Mouse (Mus musculus) midbrain, embryonic 10.5 days (tissue): ENCODE results near the gene Psmd10. TPM values are rescaled to one million over a fixed set of nuclear protein-coding genes. Genes with fewer than 3 reads are reported as not detected.
A peak's percentile ranks its signal among the peaks of the same experiment; 100 is the strongest.

Experiments used
- DNase-seq: peaks from one replicate; pipeline ENCODE4 v3.0.0-alpha.2; 2017; ENCODE audit warnings: low spot score
- H3K27ac ChIP-seq: fragments of 300-500 bp; sonication (generic); replicated peaks from 2 replicates; pipeline ENCODE4 v1.5.1; 2016; ENCODE audit warnings: mild to moderate bottlenecking
- H3K27me3 ChIP-seq: fragments of 300-500 bp; sonication (generic); 2 replicates; pipeline ENCODE4 v1.6.1; 2016; ENCODE audit warnings: low read depth, mild to moderate bottlenecking; ENCODE audit not compliant: poor library complexity, severe bottlenecking
- H3K36me3 ChIP-seq: fragments of 300-500 bp; sonication (generic); 2 replicates; pipeline ENCODE4 v1.6.1; 2016; ENCODE audit warnings: mild to moderate bottlenecking, moderate library complexity
- H3K4me1 ChIP-seq: fragments of 300-500 bp; sonication (generic); 2 replicates; pipeline ENCODE4 v1.6.1; 2016
- H3K4me3 ChIP-seq: fragments of 300-500 bp; sonication (generic); 2 replicates; pipeline ENCODE4 v1.5.1; 2016; ENCODE audit warnings: mild to moderate bottlenecking, moderate library complexity
- H3K9me3 ChIP-seq: fragments of 300-500 bp; sonication (generic); replicated peaks from 2 replicates; pipeline ENCODE4 v1.6.1; 2016; ENCODE audit warnings: mild to moderate bottlenecking
- WGBS: fragments of 180-500 bp; shearing (Covaris S2); methylation state at CpG from one replicate; pipeline ENCODE4 v1.1.7; 2016; 5-methylcytosine and 5-hydroxymethylcytosine counted together
- polyA plus RNA-seq: library from polyadenylated mRNA; unstranded; fragments of >200 nt; fragmentation: Nextera tagmentation; extraction: Ambion mirVana; gene quantifications from 2 replicates; pipeline ENCODE4 v1.2.1, GENCODE M21; 2016

The Psmd10 gene
- 53.9 and 55.7 TPM in 2 replicates for polyA plus RNA-seq

DNA sequence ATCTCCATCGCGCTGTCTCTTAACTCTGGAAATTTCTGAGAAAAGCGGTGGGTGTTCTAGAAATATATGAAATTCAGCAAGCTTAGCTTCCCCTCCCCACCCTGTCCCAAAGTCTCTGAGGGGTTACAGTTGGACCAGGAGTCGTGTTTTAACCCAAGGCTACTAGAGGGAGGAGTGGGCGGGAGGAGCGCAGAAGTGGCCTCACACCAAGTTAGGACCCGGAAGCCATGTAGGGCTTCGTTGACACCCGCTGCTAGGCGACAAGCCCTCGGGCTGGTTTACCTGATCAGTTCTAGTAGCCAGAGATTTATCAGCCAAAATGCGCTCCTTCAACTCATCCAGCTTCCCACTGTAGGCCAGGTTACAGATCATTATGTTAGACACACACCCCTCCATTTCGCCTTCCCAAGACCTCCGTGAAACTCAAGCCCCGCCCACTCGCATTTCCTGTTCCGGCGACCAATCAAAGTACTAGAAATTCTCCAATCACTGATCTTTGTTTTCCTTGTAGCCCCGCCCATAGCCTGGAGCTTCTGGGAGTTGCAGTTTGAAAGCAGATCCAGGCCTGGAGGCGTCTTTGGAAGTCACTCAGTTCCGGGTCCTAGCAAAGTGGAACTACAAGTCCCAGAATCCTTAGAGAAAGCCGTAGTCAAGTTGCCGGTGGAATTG, at the start of gene Psmd10, which contains the start of gene Atg4a:
Gene Psmd10 (minus strand): TSS at position 457 of the 669 bp plus-strand sequence.
Gene Atg4a (plus strand): TSS at position 636 of the 669 bp plus-strand sequence.
- Histone ChIP-seq H3K36me3 (peaks cover 4% of the 10 kb centered on the region; the same call in 1 of the 2 replicates), H3K9me3 (no peaks in the 10 kb centered on the region), H3K4me3 (peak within 1 kb of the TSS; percentile 61), H3K4me1 (peaks cover 7% of the 10 kb centered on the region; the same call in 1 of the 2 replicates), H3K27me3 (peaks cover 97% of the 10 kb centered on the region), H3K27ac (peak within 1 kb of the TSS; percentile 76)
- 17% methylated on average over 23 of the region's 23 CpGs for WGBS
- peak; percentile 84 for DNase-seq

DNA sequence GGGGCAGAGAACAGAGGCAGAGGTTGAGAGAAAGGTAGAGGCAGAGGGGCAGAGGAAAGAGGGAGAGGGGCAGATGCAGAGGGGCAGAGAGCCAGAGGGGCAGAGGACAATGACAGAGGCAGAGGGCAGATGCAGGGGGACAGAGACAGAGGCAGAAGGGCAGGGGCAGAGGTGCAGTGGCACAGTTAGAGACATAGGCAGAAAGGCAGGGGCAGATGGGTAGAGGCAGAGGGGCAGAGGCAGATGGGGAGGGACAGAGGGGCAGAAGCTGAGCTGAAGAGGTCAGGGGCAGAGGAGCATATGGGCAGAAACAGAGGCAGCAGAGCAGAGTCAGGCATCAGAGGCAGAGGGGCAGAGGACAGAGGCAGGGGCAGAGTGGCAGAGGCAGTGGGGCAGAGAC, 42.4 kb upstream of the Psmd10 start:
- Histone ChIP-seq H3K27me3 (peaks cover 54% of the 10 kb centered on the region), H3K9me3 (no peaks in the 10 kb centered on the region), H3K4me3 (no peak overlapping the region), H3K27ac (peak overlapping the region; percentile 65), H3K36me3 (no peaks in the 10 kb centered on the region), H3K4me1 (peaks cover 5% of the 10 kb centered on the region; the same call in 1 of the 2 replicates)
- no peak for DNase-seq

DNA sequence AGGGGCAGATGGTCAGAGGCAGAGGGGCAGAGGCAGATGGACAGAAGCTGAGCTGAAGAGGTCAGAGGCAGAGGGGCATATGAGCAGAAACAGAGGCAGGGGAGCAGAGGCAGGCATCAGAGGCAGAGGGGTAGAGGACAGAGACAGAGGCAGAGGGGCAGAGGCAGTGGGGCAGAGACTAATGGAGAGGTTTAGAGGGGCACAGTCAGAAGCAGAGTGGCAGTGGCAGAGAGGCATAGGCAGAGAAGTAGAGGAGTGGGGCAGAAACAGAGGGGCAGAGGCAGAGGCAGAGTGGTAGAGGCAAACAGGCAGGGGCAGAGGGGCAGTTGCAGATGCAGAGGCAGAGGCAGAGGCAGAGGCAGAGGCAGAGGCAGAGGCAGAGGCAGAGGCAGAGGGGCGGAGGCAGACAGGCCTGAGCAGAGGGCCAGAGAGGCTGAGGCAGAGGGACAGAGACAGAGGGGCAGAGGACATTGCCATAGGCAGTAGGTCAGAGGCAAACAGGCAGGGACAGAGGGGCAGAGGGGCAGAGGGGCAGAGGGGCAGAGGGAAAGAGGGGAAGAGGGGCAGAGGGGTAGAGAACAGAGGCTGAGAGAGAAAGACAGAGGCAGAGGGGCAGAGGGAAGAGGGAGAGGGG, 41.5 kb upstream of the Psmd10 start:
- H3K27ac ChIP-seq, result peak overlapping the region; percentile 65
- no peak for DNase-seq
- 46% methylated on average over 1 of the region's 1 CpGs for WGBS
- H3K36me3 ChIP-seq, result no peaks in the 10 kb centered on the region
- H3K4me1 ChIP-seq, result peaks cover 5% of the 10 kb centered on the region; the same call in 1 of the 2 replicates
- H3K9me3 ChIP-seq, result no peaks in the 10 kb centered on the region
- no peak overlapping the region for H3K4me3 ChIP-seq
- H3K27me3 ChIP-seq, result peaks cover 59% of the 10 kb centered on the region

DNA sequence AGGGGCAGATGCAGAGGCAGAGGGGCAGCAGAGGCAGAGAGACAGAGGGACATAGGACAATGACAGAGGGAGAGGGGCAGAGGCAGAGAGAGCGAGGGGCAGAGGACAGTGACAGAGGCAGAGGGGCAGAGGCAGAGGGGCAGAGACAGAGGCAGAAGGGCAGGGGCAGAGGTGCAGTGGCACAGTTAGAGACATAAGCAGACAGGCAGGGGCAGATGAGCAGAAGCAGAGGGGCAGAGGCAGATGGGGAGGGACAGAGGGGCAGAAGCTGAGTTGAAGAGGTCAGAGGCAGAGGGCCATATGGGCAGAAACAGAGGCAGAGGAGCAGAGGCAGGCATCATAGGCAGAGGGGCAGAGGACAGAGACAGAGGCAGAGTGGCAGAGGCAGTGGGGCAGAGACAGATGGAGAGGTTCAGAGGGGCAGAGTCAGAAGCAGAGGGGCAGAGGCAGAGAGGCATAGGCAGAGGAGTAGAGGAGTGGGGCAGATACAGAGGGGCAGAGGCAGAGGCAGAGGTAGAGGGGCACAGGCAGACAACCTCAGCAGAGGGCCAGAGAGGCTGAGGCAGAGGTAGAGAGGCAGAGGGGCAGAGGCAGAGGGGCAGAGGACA, 40.5 kb upstream of the Psmd10 start:
- 54% methylated on average over 1 of the region's 1 CpGs for WGBS
- no peak for DNase-seq
- Histone ChIP-seq H3K36me3 (no peaks in the 10 kb centered on the region), H3K27ac (peak overlapping the region; percentile 65), H3K9me3 (no peaks in the 10 kb centered on the region), H3K4me3 (no peak overlapping the region), H3K4me1 (peaks cover 5% of the 10 kb centered on the region; the same call in 1 of the 2 replicates), H3K27me3 (peaks cover 69% of the 10 kb centered on the region)

DNA sequence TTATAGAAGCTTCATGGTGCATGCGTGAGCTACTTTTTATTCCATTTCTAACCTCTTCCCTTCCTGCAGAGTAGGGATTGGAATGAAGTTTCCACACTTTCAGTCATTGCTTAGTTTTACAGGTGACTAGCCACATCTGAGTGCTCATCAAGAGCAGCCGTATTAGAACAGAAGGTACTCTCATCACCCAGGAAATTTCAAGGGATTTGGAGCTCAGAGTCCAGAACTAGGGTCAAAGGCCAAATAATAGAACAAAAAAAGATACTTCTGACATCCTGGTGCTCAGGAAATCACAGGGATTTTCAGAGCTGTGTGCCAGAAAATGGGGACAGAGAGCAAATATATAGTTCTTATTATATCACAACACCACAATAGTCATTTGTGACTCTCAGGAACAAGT, 28.7 kb upstream of the Psmd10 start:
- no peaks in the 10 kb centered on the region for H3K36me3 ChIP-seq
- H3K27ac ChIP-seq, result no peak overlapping the region
- no peak overlapping the region for H3K4me3 ChIP-seq
- no peaks in the 10 kb centered on the region; the same call in 1 of the 2 replicates for H3K4me1 ChIP-seq
- H3K9me3 ChIP-seq, result no peaks in the 10 kb centered on the region
- H3K27me3 ChIP-seq, result peaks cover 100% of the 10 kb centered on the region
- WGBS, result 84% methylated on average over 2 of the region's 2 CpGs
- DNase-seq, result no peak

DNA sequence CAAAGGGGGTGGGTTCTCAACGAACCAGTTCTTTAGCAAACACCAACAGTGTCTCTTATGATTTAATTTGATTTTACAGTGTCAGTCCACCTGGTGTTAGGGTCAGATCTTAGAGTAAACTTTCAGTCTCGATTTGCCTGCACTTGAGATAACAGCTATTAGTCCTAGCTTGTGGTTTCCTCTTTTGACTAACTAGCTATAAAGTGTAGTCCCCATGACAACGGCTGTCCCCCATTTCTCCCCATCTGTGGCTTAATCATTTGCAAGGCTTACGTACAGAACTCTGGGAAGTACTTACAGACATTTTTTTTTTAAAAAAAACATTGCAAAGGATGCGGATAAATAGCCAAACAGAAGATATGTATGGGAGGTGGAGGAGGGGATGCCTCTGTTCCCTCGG, 28.3 kb upstream of the Psmd10 start:
- no peaks in the 10 kb centered on the region for H3K36me3 ChIP-seq
- H3K9me3 ChIP-seq, result no peaks in the 10 kb centered on the region
- H3K27me3 ChIP-seq, result peaks cover 100% of the 10 kb centered on the region
- H3K4me1 ChIP-seq, result no peaks in the 10 kb centered on the region; the same call in 1 of the 2 replicates
- DNase-seq, result no peak
- H3K4me3 ChIP-seq, result no peak overlapping the region
- WGBS, result 75% methylated on average over 6 of the region's 6 CpGs
- no peak overlapping the region for H3K27ac ChIP-seq

DNA sequence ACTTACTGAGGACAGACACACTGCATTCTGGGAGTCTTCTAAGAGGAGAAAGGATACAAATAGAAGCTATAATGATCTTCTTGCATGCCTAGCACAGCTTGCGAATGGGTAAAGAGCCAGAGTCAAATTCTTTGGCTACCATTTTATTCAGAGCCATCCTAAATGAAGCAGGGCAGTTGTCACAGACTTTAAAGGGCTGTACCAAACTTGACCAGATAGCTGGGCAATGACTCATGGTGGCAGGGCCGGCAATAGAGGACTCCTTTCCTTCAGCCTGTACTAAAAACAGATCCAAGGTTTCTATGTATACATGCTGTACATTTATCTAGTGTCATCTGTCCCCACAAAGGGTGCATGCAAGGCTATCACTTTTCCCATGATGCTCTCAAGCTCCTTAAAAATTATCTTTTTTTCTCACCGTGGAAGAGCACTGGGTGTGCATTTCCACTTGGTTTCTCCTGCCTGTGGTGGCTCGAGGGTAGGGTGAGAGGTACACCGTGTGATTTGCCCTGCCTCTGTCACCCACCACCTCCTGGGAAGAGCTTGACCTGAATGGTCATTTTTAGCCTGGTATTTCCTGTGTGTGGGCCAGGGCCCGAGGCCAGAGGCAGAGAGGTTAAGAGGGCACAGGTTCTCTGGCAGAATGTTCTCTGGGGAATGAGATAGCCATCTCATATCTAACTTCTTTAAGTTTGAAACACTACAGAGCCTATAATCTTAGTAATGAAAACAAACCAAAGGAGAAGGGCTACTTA, 26.9 kb upstream of the Psmd10 start:
- 73% methylated on average over 6 of the region's 6 CpGs for whole genome bisulfite sequencing
- Histone ChIP-seq H3K4me3 (no peak overlapping the region), H3K27ac (no peak overlapping the region), H3K9me3 (no peaks in the 10 kb centered on the region), H3K36me3 (no peaks in the 10 kb centered on the region), H3K4me1 (no peaks in the 10 kb centered on the region; the same call in 1 of the 2 replicates), H3K27me3 (peaks cover 100% of the 10 kb centered on the region)
- no peak for DNase-seq

DNA sequence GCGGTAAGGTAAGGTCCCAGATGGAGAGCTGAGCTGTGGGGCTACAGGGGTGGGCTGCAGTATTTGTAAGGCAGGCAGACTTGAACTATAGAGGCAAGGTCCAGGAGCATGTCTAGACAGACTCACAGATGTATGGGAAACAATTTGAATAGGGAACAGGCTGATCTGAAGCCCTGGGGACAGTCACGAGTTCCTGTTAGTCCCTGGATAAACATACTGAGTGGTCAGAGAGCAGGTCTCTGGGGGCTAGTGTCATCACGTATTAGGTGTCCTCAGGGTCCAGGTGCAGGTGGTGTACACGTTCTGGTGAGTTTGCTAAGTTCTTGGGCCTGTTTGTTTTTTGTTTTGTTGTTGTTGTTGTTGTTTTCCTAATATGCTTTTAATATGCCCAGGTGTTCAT, 23.6 kb upstream of the Psmd10 start:
- WGBS, result 69% methylated on average over 4 of the region's 4 CpGs
- H3K27me3 ChIP-seq, result peaks cover 100% of the 10 kb centered on the region
- no peak overlapping the region for H3K4me3 ChIP-seq
- no peaks in the 10 kb centered on the region for H3K36me3 ChIP-seq
- H3K4me1 ChIP-seq, result no peaks in the 10 kb centered on the region; the same call in 1 of the 2 replicates
- DNase-seq, result no peak
- H3K27ac ChIP-seq, result no peak overlapping the region
- no peaks in the 10 kb centered on the region for H3K9me3 ChIP-seq

DNA sequence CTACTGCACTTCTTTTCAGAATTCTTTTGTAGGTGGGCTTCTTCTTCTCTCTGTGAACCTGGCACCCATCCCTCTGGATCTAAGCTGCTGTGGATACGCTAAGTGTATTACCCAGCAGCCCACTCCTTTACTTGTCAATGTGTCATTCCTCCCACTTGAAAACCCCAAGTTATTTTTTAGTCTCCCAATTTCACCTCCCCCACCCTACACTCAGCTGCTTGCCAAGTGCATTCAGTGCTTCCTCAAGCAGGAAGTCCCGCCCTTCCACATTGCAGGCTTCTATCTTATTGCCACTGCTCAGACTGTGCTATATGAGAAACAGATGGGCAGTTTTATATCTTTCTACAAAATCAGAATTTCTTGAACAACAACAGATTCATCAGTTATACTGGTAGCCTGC, 23.0 kb upstream of the Psmd10 start:
- H3K4me3 ChIP-seq, result no peak overlapping the region
- WGBS, result 90% methylated on average over 2 of the region's 2 CpGs
- no peaks in the 10 kb centered on the region; the same call in 1 of the 2 replicates for H3K4me1 ChIP-seq
- no peak for DNase-seq
- peaks cover 100% of the 10 kb centered on the region for H3K27me3 ChIP-seq
- H3K27ac ChIP-seq, result no peak overlapping the region
- H3K9me3 ChIP-seq, result no peaks in the 10 kb centered on the region
- no peaks in the 10 kb centered on the region for H3K36me3 ChIP-seq

DNA sequence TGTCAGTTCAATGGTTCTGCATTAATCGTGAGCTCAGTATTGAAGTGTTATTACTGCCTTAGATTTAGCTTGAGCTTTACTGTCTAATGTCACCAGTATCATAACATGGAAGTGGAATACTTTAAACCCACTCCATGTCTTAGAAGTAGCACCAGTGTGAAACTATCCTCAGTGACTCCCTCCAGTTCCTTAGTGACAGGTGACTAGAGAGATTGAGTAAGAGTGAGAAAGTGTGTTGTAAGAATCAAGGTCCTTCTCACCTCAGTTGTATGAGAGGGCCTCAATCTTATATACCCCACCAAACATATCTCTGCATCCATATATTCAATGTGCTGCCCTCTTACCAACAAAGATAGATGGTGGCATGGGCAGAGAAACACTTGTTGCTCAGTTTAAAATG, 22.4 kb upstream of the Psmd10 start:
- no peaks in the 10 kb centered on the region for H3K36me3 ChIP-seq
- no peak overlapping the region for H3K27ac ChIP-seq
- H3K4me3 ChIP-seq, result no peak overlapping the region
- H3K27me3 ChIP-seq, result peaks cover 100% of the 10 kb centered on the region
- DNase-seq, result no peak
- H3K4me1 ChIP-seq, result no peaks in the 10 kb centered on the region; the same call in 1 of the 2 replicates
- WGBS, result 90% methylated on average over 1 of the region's 1 CpGs
- H3K9me3 ChIP-seq, result no peaks in the 10 kb centered on the region

DNA sequence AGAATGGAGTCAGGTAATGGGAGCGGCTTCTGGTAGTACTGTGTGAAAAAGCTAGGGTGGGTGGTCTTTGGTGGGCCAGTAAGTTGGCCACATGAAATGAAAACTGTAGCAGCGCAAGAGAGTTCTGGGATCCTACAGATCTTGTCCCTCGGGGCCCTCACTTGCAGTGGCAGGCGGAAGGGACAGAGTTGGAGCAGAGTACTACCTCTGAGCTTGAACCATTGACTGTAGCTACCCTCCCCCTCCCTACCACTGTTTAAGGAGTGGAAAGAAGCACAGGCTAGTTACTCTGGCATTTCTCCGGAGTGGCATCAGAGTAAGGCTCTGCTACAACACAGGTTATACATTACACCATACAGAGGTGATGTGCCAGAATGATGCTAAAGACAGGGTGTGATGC, 431 bp upstream of the Psmd10 start:
- Histone ChIP-seq H3K4me1 (peaks cover 7% of the 10 kb centered on the region; the same call in 1 of the 2 replicates), H3K36me3 (peaks cover 4% of the 10 kb centered on the region; the same call in 1 of the 2 replicates), H3K27me3 (peaks cover 91% of the 10 kb centered on the region), H3K9me3 (no peaks in the 10 kb centered on the region), H3K4me3 (peak overlapping the region; percentile 61), H3K27ac (no peak overlapping the region)
- 21% methylated on average over 5 of the region's 5 CpGs for WGBS
- no peak for DNase-seq

DNA sequence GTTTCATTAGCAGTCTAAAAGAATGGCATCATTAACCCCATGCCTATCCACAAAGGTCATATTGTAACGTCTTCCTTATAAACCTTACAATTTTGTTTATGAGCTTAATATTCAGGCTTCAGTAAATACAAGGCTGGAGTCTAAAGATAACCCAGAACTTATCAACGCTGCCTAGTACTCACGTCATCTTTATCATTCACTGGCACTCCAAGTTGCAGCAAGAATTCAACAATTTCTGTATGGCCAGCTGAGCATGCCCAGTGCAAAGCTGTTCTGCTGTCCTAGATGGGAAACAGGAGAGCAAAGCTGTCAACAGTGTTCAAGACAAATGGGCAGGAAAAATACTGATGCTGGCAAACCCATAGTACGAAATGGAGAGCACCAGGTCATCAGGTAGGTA, 2.9 kb downstream of the Psmd10 start:
- H3K4me3 ChIP-seq, result no peak overlapping the region
- H3K27ac ChIP-seq, result no peak overlapping the region
- peaks cover 7% of the 10 kb centered on the region; the same call in 1 of the 2 replicates for H3K4me1 ChIP-seq
- H3K9me3 ChIP-seq, result no peaks in the 10 kb centered on the region
- H3K27me3 ChIP-seq, result peaks cover 99% of the 10 kb centered on the region
- H3K36me3 ChIP-seq, result peaks cover 15% of the 10 kb centered on the region
- WGBS, result 90% methylated on average over 4 of the region's 4 CpGs
- no peak for DNase-seq
